Mouse (Mus musculus): Measurements from ENCODE around the gene Rnf222. TPM values are rescaled to one million over a fixed set of nuclear protein-coding genes. Genes with fewer than 3 reads are reported as not detected.

Gene Rnf222
- total and polyA plus RNA-seq, 2 experiments from 2014 or later, result 0.14 TPM; not detected in 1

- DNase-seq (ENCODE audit: low spot score) (peak; percentile 98), ATAC-seq (ENCODE audit: insufficient read depth, low read depth) (peak; percentile 99)
- Histone ChIP-seq H3K9me3 (replicated peaks; ENCODE audit: control insufficient read depth, low read length) (no peaks in the 10 kb centered on the region), H3K4me2 (ENCODE audit: low read depth, low read length) (peak overlapping the region; percentile 80), H3K27me3 (ENCODE audit: control insufficient read depth, insufficient read depth, low read length) (no peaks in the 10 kb centered on the region), H3K9ac (replicated peaks; ENCODE audit: low read depth, low read length) (peak overlapping the region; percentile 95), H3K27ac (ENCODE audit: low read depth) (peak overlapping the region; percentile 99), H3K4me3 (ENCODE audit: low read depth, low read length) (peak overlapping the region; percentile 87), H3K36me3 (replicated peaks; ENCODE audit: control insufficient read depth, insufficient read depth, low read length) (no peaks in the 10 kb centered on the region), H3K4me1 (ENCODE audit: control insufficient read depth, insufficient read depth) (peaks cover 8% of the 10 kb centered on the region; the same call in 1 of the 2 replicates)
- TF ChIP-seq EP300 (IDR thresholded peaks at IDR 0.05; ENCODE audit: low read depth), result no peak; the same call in 1 of the 2 replicates
- WGBS, result under 1% methylated on average over 41 of the region's 42 CpGs
Measured at GRCm38 (mm10) chr11:68852932-68853409, 35.4 kb upstream of the Rnf222 start.

- ATAC-seq (ENCODE audit: insufficient read depth, low read depth) (peak; percentile 3; the same call in 1 of the 2 replicates), DNase-seq (ENCODE audit: low spot score) (peak; percentile 75)
- H3K27ac ChIP-seq (ENCODE audit: low read depth), result peak overlapping the region; percentile 99
- no peaks in the 10 kb centered on the region for H3K36me3 ChIP-seq (replicated peaks; ENCODE audit: control insufficient read depth, insufficient read depth, low read length)
- peaks cover 8% of the 10 kb centered on the region; the same call in 1 of the 2 replicates for H3K4me1 ChIP-seq (ENCODE audit: control insufficient read depth, insufficient read depth)
- WGBS, result 28% methylated on average over 14 of the region's 14 CpGs
- peak overlapping the region; percentile 87 for H3K4me3 ChIP-seq (ENCODE audit: low read depth, low read length)
- peak overlapping the region; percentile 47 for H3K9ac ChIP-seq (replicated peaks; ENCODE audit: low read depth, low read length)
- H3K27me3 ChIP-seq (ENCODE audit: control insufficient read depth, insufficient read depth, low read length), result no peaks in the 10 kb centered on the region
- no peaks in the 10 kb centered on the region for H3K9me3 ChIP-seq (replicated peaks; ENCODE audit: control insufficient read depth, low read length)
- H3K4me2 ChIP-seq (ENCODE audit: low read depth, low read length), result peak overlapping the region; percentile 57
- TF ChIP-seq EP300 (IDR thresholded peaks at IDR 0.05; ENCODE audit: low read depth), result peak; percentile 80
- TF ChIP-seq CTCF (IDR thresholded peaks at IDR 0.05; ENCODE audit: low read depth), result no peak
Measured at GRCm38 (mm10) chr11:68853611-68854401, 34.5 kb upstream of the Rnf222 start.

GRCm38 (mm10) chr11:68854621-68855020 is 33.7 kb upstream of the Rnf222 start:
- TF ChIP-seq EP300 (IDR thresholded peaks at IDR 0.05; ENCODE audit: low read depth) (no peak), CTCF (IDR thresholded peaks at IDR 0.05; ENCODE audit: low read depth) (no peak)
- no peak overlapping the region for H3K4me3 ChIP-seq (ENCODE audit: low read depth, low read length)
- DNase-seq (ENCODE audit: low spot score) (no peak), ATAC-seq (ENCODE audit: insufficient read depth, low read depth) (no peak)
- no peaks in the 10 kb centered on the region for H3K36me3 ChIP-seq (replicated peaks; ENCODE audit: control insufficient read depth, insufficient read depth, low read length)
- H3K4me2 ChIP-seq (ENCODE audit: low read depth, low read length), result no peak overlapping the region
- no peaks in the 10 kb centered on the region for H3K27me3 ChIP-seq (ENCODE audit: control insufficient read depth, insufficient read depth, low read length)
- H3K27ac ChIP-seq (ENCODE audit: low read depth), result peak overlapping the region; percentile 99
- peaks cover 8% of the 10 kb centered on the region; the same call in 1 of the 2 replicates for H3K4me1 ChIP-seq (ENCODE audit: control insufficient read depth, insufficient read depth)
- H3K9ac ChIP-seq (replicated peaks; ENCODE audit: low read depth, low read length), result no peak overlapping the region
- no peaks in the 10 kb centered on the region for H3K9me3 ChIP-seq (replicated peaks; ENCODE audit: control insufficient read depth, low read length)
- 74% methylated on average over 3 of the region's 3 CpGs for WGBS

- WGBS, result 86% methylated on average over 3 of the region's 3 CpGs
- no peak for DNase-seq (ENCODE audit: low spot score)
- H3K4me3 ChIP-seq (ENCODE audit: low read depth, low read length), result no peak overlapping the region
- no peak overlapping the region for H3K9ac ChIP-seq (replicated peaks; ENCODE audit: low read depth, low read length)
- TF ChIP-seq EP300 (IDR thresholded peaks at IDR 0.05; ENCODE audit: low read depth) (no peak), CTCF (IDR thresholded peaks at IDR 0.05; ENCODE audit: low read depth) (no peak)
- H3K27ac ChIP-seq (ENCODE audit: low read depth), result no peak overlapping the region
- H3K36me3 ChIP-seq (replicated peaks; ENCODE audit: control insufficient read depth, insufficient read depth, low read length), result no peaks in the 10 kb centered on the region
- no peaks in the 10 kb centered on the region for H3K9me3 ChIP-seq (replicated peaks; ENCODE audit: control insufficient read depth, low read length)
- H3K4me1 ChIP-seq (ENCODE audit: control insufficient read depth, insufficient read depth), result no peaks in the 10 kb centered on the region
- H3K27me3 ChIP-seq (ENCODE audit: control insufficient read depth, insufficient read depth, low read length), result no peaks in the 10 kb centered on the region
- no peak overlapping the region for H3K4me2 ChIP-seq (ENCODE audit: low read depth, low read length)
- no peak for ATAC-seq (ENCODE audit: insufficient read depth, low read depth)
Measured at GRCm38 (mm10) chr11:68857329-68857728, 31.0 kb upstream of the Rnf222 start.

- Histone ChIP-seq H3K27ac (ENCODE audit: low read depth) (no peak overlapping the region), H3K9me3 (replicated peaks; ENCODE audit: control insufficient read depth, low read length) (no peaks in the 10 kb centered on the region), H3K4me3 (ENCODE audit: low read depth, low read length) (no peak overlapping the region), H3K4me1 (ENCODE audit: control insufficient read depth, insufficient read depth) (peaks cover 20% of the 10 kb centered on the region), H3K36me3 (replicated peaks; ENCODE audit: control insufficient read depth, insufficient read depth, low read length) (no peaks in the 10 kb centered on the region), H3K4me2 (ENCODE audit: low read depth, low read length) (no peak overlapping the region), H3K9ac (replicated peaks; ENCODE audit: low read depth, low read length) (no peak overlapping the region), H3K27me3 (ENCODE audit: control insufficient read depth, insufficient read depth, low read length) (no peaks in the 10 kb centered on the region)
- ATAC-seq (ENCODE audit: insufficient read depth, low read depth), result no peak
- TF ChIP-seq EP300 (IDR thresholded peaks at IDR 0.05; ENCODE audit: low read depth) (no peak), CTCF (IDR thresholded peaks at IDR 0.05; ENCODE audit: low read depth) (no peak)
- WGBS, result 70% methylated on average over 8 of the region's 8 CpGs
- no peak for DNase-seq (ENCODE audit: low spot score)
Measured at GRCm38 (mm10) chr11:68859943-68860593, 28.3 kb upstream of the Rnf222 start.

Measured in heart, postnatal 0 days (tissue).